ENCODE assay signal across 8 mouse cellular contexts in genomic region chr4:132841493-132841892, GRCm38 (mm10). TPM values are rescaled to one million over a fixed set of nuclear protein-coding genes. Genes with fewer than 3 reads are reported as not detected.
DNase-seq lines count a peak whose midpoint lies in the region; ATAC-seq and TF ChIP-seq lines count a peak whose summit lies in the region.

No protein-coding gene starts in this region.

- peak overlapping the region; percentile 87 for H3K4me3 ChIP-seq in erythroblast, embryonic 14.5 days (replicated peaks)
- peak overlapping the region; percentile 94 for H3K4me3 ChIP-seq in E14TG2a.4 (replicated peaks; ENCODE audit: low read length)
- H3K4me3 ChIP-seq in hindbrain, embryonic 11.5 days (ENCODE audit: low read depth, low read length) = peak overlapping the region; percentile 96
- H3K4me3 ChIP-seq in liver, postnatal 0 days (ENCODE audit: low read depth, low read length) = peak overlapping the region; percentile 88; the same call in 1 of the 2 replicates

- DNase-seq in hindbrain, embryonic 11.5 days (ENCODE audit: low spot score) = no peak
- DNase-seq in liver, postnatal 0 days = no peak
- no peak for DNase-seq in thymus, postnatal 4 days
- DNase-seq in right cerebral cortex, postnatal 10 days (ENCODE audit: low spot score in 2 of 2) = no peak
- no peak for DNase-seq in spleen, postnatal 4 days (ENCODE audit: low spot score in 2 of 2)

- no peak for TF ChIP-seq CTCF in E14TG2a.4 (conservative IDR thresholded peaks at IDR 0.05; ENCODE audit: low read length)
- no peak for TF ChIP-seq CTCF in liver, postnatal 0 days (IDR thresholded peaks at IDR 0.05; ENCODE audit: low read depth)

- no peak for TF ChIP-seq EP300 in liver, postnatal 0 days (IDR thresholded peaks at IDR 0.05; ENCODE audit: low read depth)

- peaks cover 47% of the 10 kb centered on the region for H3K36me3 ChIP-seq in erythroblast, embryonic 14.5 days (ENCODE audit: control insufficient read depth)
- peaks cover 49% of the 10 kb centered on the region for H3K36me3 ChIP-seq in E14TG2a.4 (ENCODE audit: insufficient read depth, low read length)
- H3K36me3 ChIP-seq in hindbrain, embryonic 11.5 days (ENCODE audit: control insufficient read depth, insufficient read depth, low read length) = peaks cover 3% of the 10 kb centered on the region; the same call in 1 of the 2 replicates
- H3K36me3 ChIP-seq in liver, postnatal 0 days (replicated peaks; ENCODE audit: insufficient read depth, low read length) = peaks cover 31% of the 10 kb centered on the region

- ATAC-seq in erythroblast, adult 5-6 weeks (replicated peaks; ENCODE audit: low FRiP score, poor library complexity, severe bottlenecking) = no peak
- ATAC-seq in hindbrain, embryonic 11.5 days (ENCODE audit: low FRiP score) = no peak
- no peak for ATAC-seq in liver, postnatal 0 days

- H3K27me3 ChIP-seq in erythroblast, embryonic 14.5 days (ENCODE audit: control insufficient read depth) = no peaks in the 10 kb centered on the region
- H3K27me3 ChIP-seq in E14TG2a.4 (ENCODE audit: insufficient read depth, low read length) = no peaks in the 10 kb centered on the region
- H3K27me3 ChIP-seq in hindbrain, embryonic 11.5 days (ENCODE audit: control insufficient read depth, insufficient read depth, low read length) = no peaks in the 10 kb centered on the region
- H3K27me3 ChIP-seq in liver, postnatal 0 days (ENCODE audit: insufficient read depth, low read length) = no peaks in the 10 kb centered on the region

- H3K4me1 ChIP-seq in erythroblast, embryonic 14.5 days (ENCODE audit: control insufficient read depth) = peaks cover 34% of the 10 kb centered on the region
- H3K4me1 ChIP-seq in E14TG2a.4 (replicated peaks; ENCODE audit: low read depth, low read length) = peaks cover 30% of the 10 kb centered on the region
- H3K4me1 ChIP-seq in hindbrain, embryonic 11.5 days (replicated peaks; ENCODE audit: control insufficient read depth, insufficient read depth, low read length) = peaks cover 3% of the 10 kb centered on the region; the same call in 1 of the 2 replicates
- H3K4me1 ChIP-seq in liver, postnatal 0 days (ENCODE audit: insufficient read depth) = peaks cover 18% of the 10 kb centered on the region

- WGBS in hindbrain, embryonic 11.5 days = 88% methylated on average over 3 of the region's 3 CpGs
- 66% methylated on average over 3 of the region's 3 CpGs for WGBS in liver, postnatal 0 days (ENCODE audit: insufficient replicate concordance)

- H3K27ac ChIP-seq in hindbrain, embryonic 11.5 days (ENCODE audit: low read depth, low read length) = no peak overlapping the region
- H3K27ac ChIP-seq in liver, postnatal 0 days (ENCODE audit: low read depth) = no peak overlapping the region

- no peaks in the 10 kb centered on the region for H3K9me3 ChIP-seq in erythroblast, embryonic 14.5 days (ENCODE audit: control insufficient read depth, low read length)
- H3K9me3 ChIP-seq in E14TG2a.4 (ENCODE audit: low read length) = peaks cover 8% of the 10 kb centered on the region
- H3K9me3 ChIP-seq in hindbrain, embryonic 11.5 days (ENCODE audit: control insufficient read depth, low read length) = no peaks in the 10 kb centered on the region
- no peaks in the 10 kb centered on the region for H3K9me3 ChIP-seq in liver, postnatal 0 days (ENCODE audit: low read length)

- H3K9ac ChIP-seq in hindbrain, embryonic 11.5 days (ENCODE audit: low read depth, low read length) = peak overlapping the region; percentile 96
- H3K9ac ChIP-seq in liver, postnatal 0 days (replicated peaks) = peak overlapping the region; percentile 89

- H3K4me2 ChIP-seq in hindbrain, embryonic 11.5 days (replicated peaks; ENCODE audit: low read depth, low read length) = peak overlapping the region; percentile 68
- H3K4me2 ChIP-seq in liver, postnatal 0 days (ENCODE audit: low read depth, low read length) = peak overlapping the region; percentile 95

RNA-seq across cellular contexts. Expression of gene Ppp1r8, which starts 1.5 kb away (rescaled TPM):
- polyA plus RNA-seq in erythroblast, embryonic 14.5 days (2012) = 1.9 and 2.6 TPM in 2 replicates
- total RNA-seq in erythroblast, adult 5-6 weeks (2015; ENCODE audit: low replicate concordance) = 8.8 and 12.5 TPM in 2 replicates
- total RNA-seq in erythroblast, adult 5-6 weeks (2017; ENCODE audit: low replicate concordance) = 12.5 and 15.1 TPM in 2 replicates
- polyA plus RNA-seq in hindbrain, embryonic 11.5 days (2014; fragmentation: Nextera tagmentation; extraction: Ambion mirVana) = 87.2 and 114 TPM in 2 replicates
- polyA plus RNA-seq in liver, postnatal 0 days (2015; fragmentation: Nextera tagmentation; extraction: Ambion mirVana) = 11.1 and 11.9 TPM in 2 replicates

RNA-seq across cellular contexts. Expression of gene Stx12, which starts 42.8 kb away (rescaled TPM):
- polyA plus RNA-seq in erythroblast, embryonic 14.5 days (2012) = 0.36 and 0.46 TPM in 2 replicates
- total RNA-seq in erythroblast, adult 5-6 weeks (2015; ENCODE audit: low replicate concordance) = 18.0 and 23.1 TPM in 2 replicates
- total RNA-seq in erythroblast, adult 5-6 weeks (2017; ENCODE audit: low replicate concordance) = 20.8 and 28.8 TPM in 2 replicates
- polyA plus RNA-seq in hindbrain, embryonic 11.5 days (2014; fragmentation: Nextera tagmentation; extraction: Ambion mirVana) = 105 and 106 TPM in 2 replicates
- 14.4 and 17.0 TPM in 2 replicates for polyA plus RNA-seq in liver, postnatal 0 days (2015; fragmentation: Nextera tagmentation; extraction: Ambion mirVana)

RNA-seq across cellular contexts. Expression of gene Themis2, which starts 45.3 kb away (rescaled TPM):
- polyA plus RNA-seq in erythroblast, embryonic 14.5 days (2012) = 0.05 and 0.13 TPM in 2 replicates
- 9.4 and 23.0 TPM in 2 replicates for total RNA-seq in erythroblast, adult 5-6 weeks (2015; ENCODE audit: low replicate concordance)
- total RNA-seq in erythroblast, adult 5-6 weeks (2017; ENCODE audit: low replicate concordance) = 7.8 and 10.7 TPM in 2 replicates
- polyA plus RNA-seq in hindbrain, embryonic 11.5 days (2014; fragmentation: Nextera tagmentation; extraction: Ambion mirVana) = 0.67 and 0.69 TPM in 2 replicates
- 3.1 and 3.5 TPM in 2 replicates for polyA plus RNA-seq in liver, postnatal 0 days (2015; fragmentation: Nextera tagmentation; extraction: Ambion mirVana)

Comparison
In these comparisons a context has a peak if more than half of its experiments do, and no peak if none do; other contexts are left out.
1. RNA of gene Stx12, which starts 42.8 kb away (polyA plus RNA-seq): 105 to 106 TPM in hindbrain, embryonic 11.5 days and 14.4 to 17.0 TPM in liver, postnatal 0 days; 0.36 to 0.46 TPM in erythroblast, embryonic 14.5 days; every median in the first group is over 10 times any median in the second.
2. Peak in every context shown above with its lines, with median percentiles within 50 percentile points of each other: H3K4me3 ChIP-seq.